Mouse (Mus musculus): ENCODE measurements around the gene Olfr49.

GRCm38 (mm10) chr14:54253741-54254291 is 30.9 kb downstream of the Olfr49 start, which contains the start of the genes Dad1 and Abhd4:
- TF ChIP-seq CTCF (IDR thresholded peaks at IDR 0.05; ENCODE audit: borderline replicate concordance, extremely low read depth, insufficient read depth, insufficient read length), result 0 out of 2 replicates have a peak, but pooled peaks have one; percentile 9
- peak; percentile 67; the same call in 1 of the 2 replicates for TF ChIP-seq POLR2A (IDR thresholded peaks at IDR 0.05; ENCODE audit: borderline replicate concordance, extremely low read depth, insufficient read depth, insufficient read length, poor library complexity, severe bottlenecking)

All from brain, embryonic 14.5 days (tissue).